Mouse (Mus musculus): ENCODE results near the gene Inpp4b.

DNA sequence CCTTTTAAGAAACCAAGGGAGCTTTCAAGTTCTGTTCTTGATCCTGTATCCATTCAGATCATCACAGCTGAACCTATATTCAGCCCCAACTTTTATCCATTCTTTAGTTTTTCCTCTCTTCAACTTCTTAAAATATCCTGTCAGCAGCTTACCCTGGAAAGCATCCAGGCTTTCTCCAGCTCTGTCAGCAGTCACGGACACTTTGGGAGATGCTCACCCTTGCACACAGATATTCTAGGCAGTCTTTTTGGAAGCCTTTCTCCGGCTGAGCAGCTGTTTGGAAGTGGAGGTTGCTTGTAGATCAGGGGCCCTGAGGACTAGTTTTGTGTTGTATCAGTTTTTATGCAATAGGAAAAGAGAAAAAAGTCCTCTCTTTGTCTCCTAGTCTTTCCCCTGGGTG, 270.3 kb downstream of the Inpp4b start:
- TF ChIP-seq CTCF (conservative IDR thresholded peaks at IDR 0.05; ENCODE audit: insufficient read depth, insufficient read length, low read depth, low read length) (no peak), POLR2A (IDR thresholded peaks at IDR 0.05; ENCODE audit: low read depth, low read length) (no peak)
